Mouse (Mus musculus) urinary bladder, postnatal 25 days (tissue): ENCODE measurements around the gene Rab29.
A peak's percentile ranks its signal among the peaks of the same experiment; 100 is the strongest.
"Not testable (repeated sequence)": the region's sequence is repeated elsewhere in the genome, so short reads cannot be mapped to it uniquely, and the experiment has no call there.

Experiments
- DNase-seq: peaks from one replicate; pipeline ENCODE4 v3.0.0; 2022; ENCODE audit warnings: low spot score

The Rab29 gene

DNA sequence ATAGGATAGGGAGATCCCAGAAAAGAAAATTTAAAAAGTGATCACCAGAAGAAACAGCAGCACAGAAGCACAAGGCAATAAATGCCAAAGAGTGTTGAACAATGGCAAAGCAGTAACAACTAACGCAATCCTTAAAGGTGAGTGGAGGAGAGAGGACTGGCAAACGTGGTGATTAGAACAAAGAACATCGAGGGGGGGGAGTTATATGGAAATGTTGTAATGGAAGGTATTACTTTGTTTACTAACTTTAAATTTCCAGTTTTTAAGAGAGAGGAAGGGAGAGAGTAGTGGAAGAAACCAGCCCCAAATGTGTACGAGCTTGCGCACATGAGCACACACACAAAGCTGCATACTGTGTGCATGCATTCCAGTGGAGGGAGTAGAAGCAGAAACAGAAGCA is 1.4 kb upstream of the Rab29 start:
- DNase-seq: no peak

DNA sequence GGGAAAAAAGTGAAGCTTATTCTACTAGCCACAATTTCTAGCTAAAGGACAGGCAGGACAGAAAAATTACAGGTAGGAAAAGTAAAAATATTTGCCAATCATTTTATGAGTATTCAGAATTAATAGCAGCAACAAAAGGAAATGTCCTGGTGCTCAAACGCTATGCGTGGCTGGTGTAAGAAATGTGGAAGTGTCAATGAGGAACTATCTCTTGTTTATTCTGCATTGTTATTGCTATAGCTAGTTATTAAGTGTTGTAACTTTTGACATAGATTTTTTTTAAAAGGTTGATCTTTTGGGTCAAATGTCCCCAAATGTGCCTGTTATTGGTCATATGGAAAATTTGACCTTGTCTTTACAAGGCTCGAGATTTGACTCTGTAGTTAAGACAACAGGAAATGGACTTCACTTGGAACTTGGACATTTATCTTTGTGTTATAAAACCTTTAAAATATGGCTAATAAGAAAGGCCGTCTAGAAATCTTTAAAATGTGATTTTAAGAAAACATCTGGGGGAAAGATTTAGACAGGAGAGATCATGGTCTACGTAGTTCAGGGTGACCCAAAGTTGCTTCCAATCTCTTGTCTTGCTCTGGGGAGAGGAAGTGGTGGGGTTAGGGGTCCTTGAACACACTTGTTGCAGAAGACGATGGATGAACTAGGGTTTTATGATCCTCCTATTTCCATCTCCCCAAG is 572 bp upstream of the Rab29 start:
- no peak for DNase-seq

DNA sequence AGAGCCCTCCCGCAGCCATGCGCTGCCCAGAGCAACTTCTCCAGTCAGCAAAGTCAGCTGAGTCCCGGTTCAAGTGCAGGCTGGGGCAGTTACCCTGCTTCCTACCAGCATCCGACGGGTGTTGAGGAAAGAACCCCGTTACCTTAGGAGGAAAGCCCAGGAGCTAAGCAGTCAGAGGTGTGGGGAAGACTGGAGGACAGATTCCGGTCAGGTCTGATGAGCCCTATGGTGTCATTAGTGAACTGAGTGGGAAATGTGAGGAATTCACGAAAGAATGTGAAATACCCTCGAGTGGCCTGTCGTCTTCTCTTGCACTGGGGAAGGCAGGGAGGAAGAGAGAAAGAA is 894 bp downstream of the Rab29 start:
- no peak for DNase-seq

DNA sequence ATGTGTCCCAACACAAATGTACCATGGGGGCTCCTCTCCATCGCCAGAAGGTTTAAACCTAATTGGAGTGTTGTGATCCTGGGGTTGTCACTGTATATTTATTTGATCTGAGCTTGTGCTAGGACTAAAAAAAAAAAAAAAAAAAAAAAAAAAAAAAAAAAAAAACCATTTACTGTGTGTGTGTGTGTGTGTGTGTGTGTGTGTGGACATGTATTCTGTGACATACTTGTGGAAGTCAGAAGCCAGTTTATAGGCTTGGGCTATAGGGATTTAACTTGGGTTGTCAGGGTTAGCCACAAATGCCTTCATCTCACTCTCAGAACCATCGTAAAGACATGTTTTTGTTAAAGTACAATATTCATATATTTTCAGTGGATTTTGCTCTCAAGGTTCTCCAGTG is 2.5 kb downstream of the Rab29 start:
- DNase-seq: no peak

DNA sequence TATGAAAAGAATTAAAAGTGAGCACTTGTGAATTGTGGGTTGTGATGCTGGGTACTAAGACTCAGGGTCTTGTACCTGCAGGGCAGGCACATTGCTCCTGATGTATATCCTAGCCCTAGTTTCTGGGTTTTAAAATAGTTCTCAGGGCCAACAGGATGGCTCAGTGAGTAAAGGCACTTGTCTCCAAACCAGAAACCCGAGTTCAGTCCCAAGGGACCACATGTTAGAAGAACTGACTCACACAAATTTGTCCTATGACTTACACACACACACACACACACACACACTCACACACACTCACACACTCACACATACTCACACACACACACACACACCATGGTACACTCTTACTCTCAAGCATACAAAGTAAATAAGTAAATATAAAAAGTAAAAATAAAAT is 5.8 kb downstream of the Rab29 start:
- no peak for DNase-seq

DNA sequence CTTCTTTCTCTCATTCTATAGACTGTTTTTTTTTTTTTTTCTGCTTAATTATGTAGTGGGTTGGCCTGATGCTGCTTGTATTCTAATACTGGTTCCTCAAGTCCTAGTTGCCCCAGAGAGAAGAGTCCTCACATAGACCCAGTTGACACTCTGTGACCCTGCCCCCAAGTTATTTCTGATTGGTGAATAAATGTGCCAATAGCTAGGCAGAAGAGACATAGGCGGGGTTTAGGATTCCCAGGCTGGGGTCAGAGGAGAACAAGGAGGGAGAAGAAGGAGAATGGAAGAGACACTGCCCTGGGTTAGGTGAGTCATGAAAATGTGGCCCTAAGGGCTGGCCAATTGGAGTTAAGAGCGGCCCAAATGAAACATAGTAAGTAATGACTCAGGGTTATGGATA is 12.8 kb downstream of the Rab29 start:
- DNase-seq: no peak

DNA sequence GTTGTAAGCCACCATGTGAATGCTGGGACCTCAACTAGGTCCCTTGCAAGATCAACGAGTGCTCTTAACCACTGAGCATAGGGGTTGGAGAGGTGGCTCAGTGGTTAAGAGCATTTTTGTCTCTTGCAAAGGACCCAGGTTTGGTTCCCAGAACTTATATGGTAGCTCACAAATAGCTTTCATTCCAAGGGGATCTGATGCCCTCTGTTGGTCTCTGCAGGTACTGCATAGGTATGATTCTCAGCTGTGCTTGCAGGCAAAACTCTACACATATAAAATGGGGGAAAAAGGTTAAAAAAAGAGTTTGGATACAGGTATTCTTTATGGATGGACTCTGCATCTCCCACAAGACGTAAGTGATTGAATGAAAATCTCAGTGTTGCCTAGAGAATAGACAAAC is 15.8 kb downstream of the Rab29 start:
- no peak for DNase-seq

DNA sequence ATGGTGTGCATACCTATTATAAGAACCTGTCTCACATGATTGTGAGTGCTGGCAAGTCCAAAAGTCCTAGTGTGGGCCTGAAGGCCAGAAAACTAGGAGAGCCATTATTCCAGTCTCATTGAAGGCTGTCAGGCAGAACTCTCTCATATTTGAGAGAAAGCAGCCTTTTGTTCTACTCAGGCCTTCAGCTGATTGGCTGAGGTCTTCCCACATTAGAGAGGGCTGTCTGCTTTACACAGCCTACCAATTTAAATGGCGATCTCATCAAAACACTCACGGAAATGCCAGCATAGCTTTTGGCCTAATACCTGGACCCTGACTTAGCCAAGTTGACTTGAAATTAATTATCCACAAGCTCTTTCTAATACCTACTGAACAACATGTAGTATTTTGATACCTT is 19.1 kb downstream of the Rab29 start:
- no peak for DNase-seq

DNA sequence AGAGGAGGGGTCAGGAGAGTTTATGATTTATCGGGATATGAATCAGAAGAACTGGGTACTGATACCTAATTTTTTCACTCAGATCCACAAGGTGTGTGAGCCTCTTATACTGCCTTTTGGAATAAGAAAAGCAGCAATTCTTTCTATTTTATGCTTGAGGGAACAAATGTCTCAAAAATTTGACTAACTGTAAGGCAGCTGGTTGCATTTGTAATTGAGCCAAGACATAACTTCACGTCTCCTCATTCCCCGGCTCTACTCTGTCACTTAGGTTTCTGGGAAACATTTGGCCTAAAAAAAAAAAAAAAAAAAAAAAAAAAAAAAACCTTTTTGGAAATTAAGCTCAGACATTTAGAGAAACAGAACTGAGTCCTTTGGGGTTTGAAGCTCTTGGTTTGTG is 19.6 kb downstream of the Rab29 start:
- no peak for DNase-seq

DNA sequence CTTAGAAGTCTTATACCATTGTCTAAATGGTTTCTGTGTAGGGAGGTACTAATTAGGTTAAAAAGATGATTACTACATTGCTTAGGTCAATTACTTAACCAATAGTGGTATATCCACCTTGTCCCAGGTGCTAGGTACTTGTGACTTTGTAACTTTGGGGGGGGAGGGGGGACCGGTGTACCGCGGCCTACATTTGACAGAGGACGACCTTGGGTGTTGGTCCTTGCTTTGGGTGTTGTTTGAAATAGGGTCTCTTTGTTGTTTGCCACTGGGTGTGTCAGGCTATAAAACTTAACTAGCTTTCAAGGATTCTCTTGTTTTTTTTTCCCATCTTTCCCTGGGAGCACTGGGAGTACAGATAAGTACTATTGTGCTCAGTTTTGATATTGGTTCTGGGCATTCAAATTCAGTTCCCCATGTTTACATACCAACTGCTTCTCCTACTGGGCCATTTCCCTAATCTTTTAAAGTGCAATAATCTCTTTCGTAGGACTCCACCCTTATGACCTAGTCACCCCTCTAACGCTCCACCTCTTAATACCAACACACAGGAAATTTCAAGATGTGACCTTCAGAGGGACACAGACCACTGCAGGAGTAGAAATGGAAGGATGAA is 23.1 kb downstream of the Rab29 start:
- no peak for DNase-seq

DNA sequence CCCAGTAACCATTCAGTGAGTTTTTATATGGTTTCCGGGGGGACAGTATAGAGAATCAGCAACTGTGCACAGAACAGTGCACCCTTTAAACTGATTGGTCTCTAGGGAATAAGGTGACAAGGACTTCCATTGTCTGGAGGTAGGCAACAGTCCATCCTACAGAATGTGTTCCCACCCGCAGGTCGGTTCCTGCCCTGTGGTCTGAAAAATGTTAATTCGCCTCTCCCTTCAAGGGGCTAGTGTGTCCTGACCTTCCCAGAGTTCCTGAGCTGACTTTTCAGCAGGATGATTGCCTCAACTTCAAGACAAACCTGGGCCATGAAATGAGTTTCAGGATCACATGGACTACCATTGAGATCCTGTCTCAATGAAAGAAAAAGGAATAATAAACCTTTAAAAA is 24.4 kb downstream of the Rab29 start:
- no peak for DNase-seq

DNA sequence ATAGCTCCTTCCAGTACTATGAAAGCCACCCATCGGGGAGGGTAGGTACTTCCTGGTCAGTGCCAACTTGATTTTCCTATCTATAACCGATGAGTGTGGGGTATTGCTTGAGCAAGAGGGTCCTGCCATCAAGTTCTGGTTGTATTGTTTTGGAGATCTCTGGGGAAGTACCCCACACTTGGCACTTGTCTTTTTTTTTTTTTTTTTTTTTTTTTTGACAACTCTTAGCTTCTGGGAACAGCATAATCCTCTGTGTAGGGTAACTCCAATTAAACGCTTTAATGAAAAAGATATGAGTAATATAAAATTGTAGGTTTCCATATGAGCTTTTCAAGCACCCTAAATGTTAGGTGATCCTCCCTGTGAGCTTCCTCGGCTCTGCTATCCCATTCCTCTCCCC is 35.7 kb downstream of the Rab29 start:
- no peak for DNase-seq

DNA sequence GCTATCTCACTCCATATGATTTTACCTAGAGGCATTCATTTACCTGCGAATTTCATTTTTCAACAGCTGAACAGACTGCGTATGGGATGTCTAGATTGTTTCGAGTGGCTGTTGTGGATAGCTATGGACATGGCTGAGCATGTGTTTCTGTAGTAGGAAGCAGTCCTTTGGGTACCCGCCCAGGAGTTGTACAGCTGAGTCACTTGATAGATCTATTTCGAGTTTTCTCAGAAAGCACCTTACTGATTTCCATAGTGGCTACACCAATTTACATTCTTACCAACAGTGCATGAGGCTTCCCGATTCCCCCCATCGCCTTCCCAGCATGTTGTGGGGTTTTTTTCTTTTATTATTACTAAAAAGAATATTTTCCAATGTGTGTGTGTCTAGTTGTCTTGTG is 36.2 kb downstream of the Rab29 start:
- no peak for DNase-seq

DNA sequence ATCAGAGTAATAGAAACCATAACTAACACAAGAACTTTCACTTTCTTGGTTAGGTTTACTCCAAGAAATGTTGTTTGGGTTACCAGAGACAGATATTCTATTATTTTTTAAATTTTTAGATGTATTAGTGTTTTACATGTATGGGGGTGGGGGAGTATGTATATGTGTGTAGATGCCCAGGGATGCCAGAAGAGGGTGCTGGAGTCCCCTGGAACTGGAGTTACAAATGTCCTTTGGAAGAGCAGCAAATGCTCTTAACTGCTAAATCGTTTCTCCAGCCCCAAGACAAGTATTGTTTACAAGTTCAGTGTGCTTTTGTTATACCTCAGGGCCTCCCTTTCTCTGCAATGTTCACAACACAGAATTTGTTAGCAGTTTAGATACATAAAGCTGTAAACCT is 38.5 kb downstream of the Rab29 start:
- DNase-seq: no peak

DNA sequence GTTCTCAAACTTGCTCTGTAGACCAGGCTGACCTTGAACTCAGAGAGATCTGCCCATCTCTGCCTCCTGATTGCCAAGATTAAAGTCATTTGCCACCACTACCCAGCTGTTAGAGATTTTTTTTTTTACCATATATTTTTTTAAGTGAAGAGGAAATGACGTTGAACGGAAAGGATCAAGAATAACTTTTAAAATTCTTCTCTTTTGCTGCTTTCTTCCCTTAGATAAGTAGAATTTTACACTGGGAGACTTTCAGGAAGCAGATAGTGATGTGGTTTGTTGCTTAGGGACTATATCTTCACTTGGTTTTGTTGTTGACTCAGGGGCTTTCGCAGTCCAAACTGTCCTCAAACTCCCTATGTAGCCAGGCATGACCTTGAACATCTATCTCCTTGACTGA is 41.4 kb downstream of the Rab29 start:
- no peak for DNase-seq

DNA sequence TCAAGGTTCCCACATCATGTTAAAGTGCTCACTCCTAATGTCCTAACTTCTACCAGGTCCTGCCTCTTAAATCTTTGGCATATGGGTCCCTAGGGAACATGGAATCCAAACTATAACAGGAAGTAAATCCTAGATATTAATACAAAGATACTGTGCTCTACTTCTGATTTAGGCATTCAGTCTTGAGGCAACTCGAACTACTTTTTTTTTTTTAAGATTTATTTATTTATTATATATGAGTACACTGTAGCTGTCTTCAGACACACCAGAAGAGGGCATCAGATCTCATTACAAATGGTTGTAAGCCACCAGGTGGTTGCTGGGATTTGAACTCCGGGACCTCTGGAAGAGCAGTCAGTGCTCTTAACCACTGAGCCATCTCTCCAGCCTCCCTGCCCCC is 42.2 kb downstream of the Rab29 start:
- DNase-seq: not testable (repeated sequence)

DNA sequence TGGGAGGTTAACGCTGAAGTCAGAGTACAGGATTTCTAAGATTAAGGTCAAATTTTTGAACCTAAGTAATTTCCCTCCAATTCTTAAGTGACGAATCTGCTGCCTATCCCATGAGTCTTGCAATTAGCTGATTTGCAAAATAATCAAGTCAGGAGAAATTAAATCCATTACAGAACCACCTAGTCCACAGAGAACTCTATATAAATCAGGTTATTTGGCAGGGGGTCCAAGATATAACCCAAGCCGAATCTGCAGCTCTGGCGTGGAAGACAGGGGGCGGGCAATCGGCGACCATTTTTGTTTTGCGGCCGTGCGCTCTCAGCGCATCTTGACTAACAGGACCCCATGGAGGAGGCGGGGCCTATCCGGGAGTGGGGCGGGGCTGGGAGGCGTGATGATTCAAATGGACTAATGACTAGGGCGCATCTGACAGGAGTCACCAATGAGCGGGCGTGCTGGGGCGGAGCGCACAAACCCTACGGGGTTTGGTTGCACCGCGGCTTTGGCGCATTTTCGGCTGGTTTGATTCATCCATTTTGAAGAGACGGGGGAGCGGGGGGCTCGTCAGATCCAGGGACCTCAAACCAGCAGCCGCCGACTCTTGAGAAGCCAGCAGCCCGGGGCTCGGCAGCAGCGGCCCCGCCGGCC is 43.1 kb downstream of the Rab29 start, which contains the start of gene Nucks1:
TSS of gene Nucks1 (plus strand) at position 534 of the 648 bp plus-strand sequence.
- peak; percentile 98 for DNase-seq

DNA sequence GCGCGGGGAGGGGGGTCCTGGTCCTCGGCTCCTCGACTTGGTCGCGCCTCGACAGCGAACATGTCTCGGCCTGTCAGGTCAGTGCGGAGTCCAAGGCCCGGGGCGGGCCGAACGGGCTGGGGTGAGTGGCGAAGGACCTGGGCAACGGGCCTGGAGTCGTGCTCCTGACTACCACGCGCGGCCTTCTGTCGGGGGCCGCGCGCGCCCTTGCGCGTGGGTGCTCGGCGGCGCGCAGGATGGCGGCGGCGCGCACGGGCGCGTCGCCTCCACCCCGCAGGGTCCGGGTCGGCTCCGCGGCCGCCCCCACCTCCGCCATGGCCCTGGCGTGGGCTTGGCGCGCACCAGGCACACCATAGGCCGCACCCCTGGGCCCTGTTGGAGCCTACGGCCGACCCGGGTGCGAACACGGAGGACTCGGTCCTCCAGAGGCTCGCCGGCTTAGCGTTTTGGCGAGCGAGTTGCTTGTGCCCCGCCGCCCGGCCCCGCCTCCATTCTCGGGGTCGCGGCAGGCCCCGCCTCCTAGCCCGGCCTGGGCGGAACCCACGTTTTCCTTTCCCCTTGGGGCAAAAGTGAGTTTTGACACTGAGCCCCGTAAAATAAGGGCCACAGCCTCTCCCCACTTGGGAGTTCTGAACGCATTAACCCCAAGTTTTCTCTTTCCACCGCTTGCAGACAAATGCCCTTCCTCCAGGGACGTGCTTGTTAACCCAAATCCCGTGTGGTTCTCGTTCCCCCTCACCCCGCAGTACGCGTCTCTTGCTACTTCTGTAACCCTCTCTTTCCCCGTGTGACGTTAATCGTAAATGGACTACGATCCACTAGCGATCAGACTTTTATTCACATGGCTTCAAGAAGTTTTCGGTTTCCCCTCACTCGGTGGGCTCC is 43.9 kb downstream of the Rab29 start:
- DNase-seq: peak; percentile 77

DNA sequence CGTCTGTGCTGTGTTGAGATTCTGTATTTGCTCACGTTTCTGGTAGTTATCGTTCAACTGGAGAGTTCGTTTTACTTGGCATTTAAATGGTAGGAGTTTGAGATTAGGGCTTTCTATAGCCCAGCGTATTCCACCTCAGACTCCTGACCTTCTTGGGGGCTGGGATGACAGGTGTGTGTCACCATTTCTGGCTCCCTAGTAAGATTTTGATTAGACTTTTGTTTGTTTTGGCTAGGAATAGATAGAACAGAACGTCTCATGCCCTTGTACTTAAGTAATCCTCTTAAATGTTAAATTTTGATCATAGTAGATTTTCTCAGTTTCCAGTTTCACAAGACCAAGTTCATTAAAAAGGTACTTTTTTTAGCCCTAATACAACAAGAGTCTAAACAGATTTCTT is 50.6 kb downstream of the Rab29 start:
- DNase-seq: no peak

DNA sequence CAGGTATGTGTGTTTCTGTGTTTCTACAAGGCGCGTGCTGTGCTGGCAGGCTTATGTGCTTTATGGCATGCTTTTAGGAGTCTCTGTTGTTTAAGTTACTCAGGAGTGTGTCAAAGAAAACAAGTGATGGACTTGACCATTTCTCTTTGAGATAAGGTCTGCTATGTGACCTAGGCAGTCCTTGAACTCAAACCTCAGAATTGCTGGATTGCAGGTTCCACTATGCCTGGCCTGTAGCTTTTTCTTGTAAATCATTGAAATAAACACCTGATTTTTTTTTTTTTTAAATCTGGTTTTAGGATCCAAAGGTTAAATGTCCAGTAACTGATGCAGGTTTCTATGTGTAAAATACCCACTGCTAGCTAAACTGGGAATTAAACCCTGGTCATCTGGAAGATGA is 52.0 kb downstream of the Rab29 start:
- DNase-seq: no peak

DNA sequence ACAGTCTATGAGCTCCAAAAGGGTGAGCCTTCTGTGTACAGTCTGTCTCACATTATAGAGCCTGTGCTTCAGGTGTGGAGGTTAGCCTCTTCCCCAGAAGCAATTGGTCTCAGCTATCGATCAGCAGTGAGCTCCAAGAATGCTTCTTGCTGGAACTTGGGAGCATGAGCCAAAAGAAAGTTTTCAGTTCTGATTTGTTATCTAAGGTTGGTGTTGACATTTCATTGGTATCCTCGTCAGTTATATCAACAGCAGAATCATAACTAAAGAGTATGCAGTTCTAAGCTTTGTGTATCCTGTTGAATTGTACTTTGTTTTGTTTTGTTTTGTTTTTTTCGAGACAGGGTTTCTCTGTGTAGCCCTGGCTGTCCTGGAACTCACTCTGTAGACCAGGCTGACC is 55.1 kb downstream of the Rab29 start:
- no peak for DNase-seq
